Mouse (Mus musculus) spleen, postnatal 10 days (tissue): ENCODE results near the gene Cyb561.

Experiments used
- DNase-seq, 2 experiments: peaks; one replicate each; pipeline ENCODE4 v3.0.0; 2021 to 2022; ENCODE audit warnings: low spot score in 2 of 2

Cyb561 gene

GRCm38 (mm10) chr11:105952111-105952510, 1.0 kb downstream of the Cyb561 start:
- no peak for DNase-seq

GRCm38 (mm10) chr11:105951601-105952044, 1.5 kb downstream of the Cyb561 start:
- no peak for DNase-seq

GRCm38 (mm10) chr11:105950519-105950918, 2.6 kb downstream of the Cyb561 start:
- no peak for DNase-seq

GRCm38 (mm10) chr11:105948255-105948654, 4.9 kb downstream of the Cyb561 start:
- no peak for DNase-seq

GRCm38 (mm10) chr11:105946694-105947154, 6.4 kb downstream of the Cyb561 start:
- no peak for DNase-seq

DNA sequence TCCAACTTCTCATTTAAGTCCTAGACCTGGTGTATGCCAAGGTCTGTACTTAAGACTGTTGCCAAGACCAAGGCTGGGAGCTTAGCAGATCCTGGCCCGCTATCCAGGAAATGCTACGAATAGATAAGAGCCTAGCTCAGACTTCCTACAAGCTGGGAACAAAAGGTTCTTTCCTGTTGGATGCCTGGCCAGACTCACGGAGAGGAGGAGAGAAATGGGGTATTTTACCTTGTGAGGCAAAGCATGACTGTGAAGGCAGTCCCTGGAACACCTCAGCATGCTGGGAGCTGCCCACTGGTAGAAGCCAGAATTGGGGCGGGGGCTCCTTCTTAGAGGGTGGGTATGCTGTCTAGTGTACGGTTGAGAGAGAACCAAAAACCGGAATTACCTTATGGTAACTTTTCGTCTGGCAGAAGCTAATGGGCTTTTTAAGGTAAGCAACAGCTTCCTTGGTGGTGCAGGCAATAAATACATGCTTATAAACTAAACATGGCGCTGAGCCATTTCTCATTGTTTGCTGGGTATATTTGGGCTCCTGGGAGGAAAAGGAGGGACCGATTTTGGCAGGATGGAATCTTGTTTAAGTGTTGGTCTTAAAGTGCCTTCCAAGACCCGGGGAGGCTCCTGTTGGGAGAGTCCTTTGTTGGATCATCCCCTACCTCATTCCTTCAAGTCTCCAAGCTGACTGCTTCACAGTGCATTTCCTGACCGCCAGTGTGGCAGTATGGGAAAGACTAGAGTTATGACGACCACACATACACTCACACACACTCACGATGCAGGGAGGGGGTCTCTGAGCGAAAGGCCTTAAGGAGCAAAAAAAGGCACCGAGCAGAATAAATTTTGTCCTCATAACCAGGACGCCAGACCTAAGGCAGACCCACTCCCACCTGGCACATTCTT, 8.1 kb downstream of the Cyb561 start:
- no peak for DNase-seq

DNA sequence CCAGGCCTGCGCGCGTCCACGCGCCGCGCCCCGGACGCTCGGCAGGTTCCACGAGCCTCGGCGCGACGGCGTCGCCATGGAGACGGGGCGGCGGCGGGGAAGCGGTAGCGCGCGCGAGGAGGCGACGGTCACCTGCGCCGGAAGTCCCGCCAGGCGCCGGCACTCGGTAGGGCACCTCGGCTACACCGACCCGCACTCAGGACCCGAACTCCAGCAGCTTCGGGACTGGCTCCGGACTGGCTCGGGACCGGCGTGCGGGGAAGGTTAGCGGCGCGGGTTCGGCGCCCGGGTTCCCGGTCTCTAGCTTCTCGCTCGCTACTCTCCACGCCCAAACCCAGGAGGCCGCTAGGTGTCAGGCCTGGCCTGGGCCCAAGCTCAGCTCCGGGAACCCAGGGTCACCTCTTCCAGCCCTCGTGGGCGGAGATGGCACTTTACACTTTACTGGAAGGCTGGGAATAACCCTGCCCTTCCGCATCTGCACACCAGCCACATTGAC, 9.0 kb downstream of the Cyb561 start:
- peak; percentile 38 to 67 for DNase-seq

DNA sequence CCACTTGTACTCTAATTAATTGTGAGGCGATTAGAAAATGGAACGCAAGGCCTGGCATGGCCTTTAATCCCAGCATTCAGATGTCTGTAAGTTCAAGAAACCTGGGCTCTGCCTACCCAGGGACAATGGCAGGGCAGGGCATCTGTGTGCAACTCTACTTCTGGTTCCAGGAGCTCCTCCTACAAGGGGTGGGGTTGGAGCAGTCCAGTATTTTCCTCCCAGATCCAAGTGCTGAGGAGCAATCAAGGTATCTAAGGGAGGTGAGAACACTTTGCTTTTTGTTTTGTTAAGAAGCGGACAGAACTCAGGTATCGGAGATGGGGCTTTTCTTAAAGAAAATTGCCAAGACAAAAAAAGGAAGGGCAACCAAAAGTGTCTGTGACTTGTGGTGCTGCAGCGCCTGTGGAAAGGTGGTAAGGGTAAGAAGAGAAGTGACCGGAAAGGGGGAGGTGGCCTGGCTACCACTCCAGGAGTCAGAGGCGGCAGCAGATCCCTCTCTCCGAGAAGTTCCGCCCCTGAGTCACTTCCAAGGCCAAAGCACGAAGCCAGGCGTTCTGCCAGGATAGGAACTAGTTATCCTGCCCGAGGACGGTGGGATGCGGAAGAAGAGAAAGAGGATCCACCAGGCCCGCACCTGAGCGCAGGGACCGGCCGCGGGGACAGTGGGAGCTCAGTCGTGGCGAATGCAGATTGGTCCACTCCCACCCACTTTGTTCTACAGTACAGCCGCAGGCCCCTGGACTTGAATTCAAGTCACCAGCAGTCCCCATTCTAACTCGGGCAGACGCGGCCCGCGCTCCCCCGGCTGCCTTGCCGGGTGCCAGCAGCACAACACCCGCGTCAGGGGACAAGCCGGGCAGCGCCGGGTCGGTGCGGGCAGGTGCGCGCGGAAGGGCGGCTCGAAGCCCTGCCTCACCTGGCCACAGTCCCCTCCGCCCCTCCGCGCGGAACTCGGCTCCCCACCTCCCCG, 9.7 kb downstream of the Cyb561 start:
- no peak for DNase-seq

DNA sequence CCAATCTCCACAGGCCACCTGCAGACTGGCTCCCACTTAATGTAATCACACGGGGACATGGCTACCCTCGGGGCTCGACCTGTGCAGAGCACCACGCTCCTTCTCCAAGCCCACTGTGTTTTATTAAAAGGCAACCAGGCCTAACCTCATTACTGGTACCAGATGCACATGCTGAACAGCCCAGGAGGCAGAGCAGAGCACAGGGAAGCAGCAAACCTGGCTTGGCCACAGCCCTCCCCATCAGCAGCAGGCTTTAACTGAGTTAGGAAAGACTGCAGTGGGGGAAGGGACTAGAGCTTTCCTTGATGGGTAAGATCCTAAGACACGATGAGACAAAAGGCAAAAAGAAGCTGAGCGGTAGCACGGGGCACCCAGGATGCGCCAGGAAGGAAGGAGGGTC, 11.2 kb downstream of the Cyb561 start:
- no peak for DNase-seq

DNA sequence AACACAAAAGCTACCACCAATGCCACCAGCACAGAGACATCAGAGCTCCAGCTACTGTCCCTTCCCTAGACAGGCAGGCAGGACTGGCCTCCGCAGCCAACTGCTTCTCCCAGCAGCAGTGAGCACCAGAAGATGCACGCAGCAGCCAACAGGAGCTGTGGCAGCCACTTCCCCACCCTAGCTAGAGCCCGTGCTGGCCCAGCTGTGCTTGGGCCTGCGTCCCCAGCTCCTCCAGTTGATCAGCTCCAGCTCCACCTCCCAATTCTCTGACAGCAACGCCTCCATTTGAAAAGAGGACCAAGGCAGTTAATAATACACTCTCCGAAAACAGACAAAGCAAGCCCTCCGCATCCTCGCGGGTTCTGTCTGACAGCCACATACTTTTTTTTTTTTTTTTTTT, 14.4 kb downstream of the Cyb561 start:
- DNase-seq, result no peak

DNA sequence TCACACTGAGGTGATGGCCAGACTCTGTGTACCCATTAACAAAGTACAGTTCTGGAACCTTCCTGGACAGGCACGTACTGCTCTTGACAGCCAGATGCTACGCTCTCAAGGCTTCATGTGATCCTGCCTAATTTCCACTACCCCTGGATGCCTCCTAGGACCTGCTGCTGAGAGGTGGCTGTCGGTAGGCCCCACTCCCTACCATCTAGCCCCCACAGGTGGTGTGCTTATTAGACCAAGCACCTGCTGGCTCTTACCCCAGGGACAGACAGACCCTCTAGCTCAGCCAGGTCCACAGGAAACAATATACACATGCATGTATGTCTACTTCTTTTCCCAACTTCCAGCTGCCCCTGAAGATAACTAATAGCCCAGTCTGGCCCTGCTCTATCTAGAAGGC, 16.2 kb downstream of the Cyb561 start:
- DNase-seq, result no peak

- no peak for DNase-seq
Observed at GRCm38 (mm10) chr11:105936200-105936599, 16.9 kb downstream of the Cyb561 start.

DNA sequence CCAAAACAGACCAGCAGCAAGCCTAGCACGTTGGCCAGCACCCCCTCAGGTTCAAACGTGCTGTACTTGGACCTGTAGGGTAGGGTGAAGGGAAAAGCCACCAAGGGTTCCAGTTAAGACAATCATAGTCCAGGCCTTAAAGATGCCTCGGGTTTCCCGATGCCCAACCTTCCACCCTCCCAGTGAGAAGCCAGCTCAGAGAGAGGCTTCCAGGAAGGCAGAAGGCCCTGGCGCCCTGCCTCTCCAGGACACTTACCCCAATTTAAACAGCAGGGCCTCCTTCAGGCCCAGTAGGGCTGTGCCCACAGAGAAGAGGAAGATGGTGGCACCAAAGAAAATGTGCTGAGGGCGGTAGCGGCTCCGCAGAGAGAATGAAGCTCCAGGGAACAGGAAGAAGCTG, 17.6 kb downstream of the Cyb561 start:
- DNase-seq, result no peak

DNA sequence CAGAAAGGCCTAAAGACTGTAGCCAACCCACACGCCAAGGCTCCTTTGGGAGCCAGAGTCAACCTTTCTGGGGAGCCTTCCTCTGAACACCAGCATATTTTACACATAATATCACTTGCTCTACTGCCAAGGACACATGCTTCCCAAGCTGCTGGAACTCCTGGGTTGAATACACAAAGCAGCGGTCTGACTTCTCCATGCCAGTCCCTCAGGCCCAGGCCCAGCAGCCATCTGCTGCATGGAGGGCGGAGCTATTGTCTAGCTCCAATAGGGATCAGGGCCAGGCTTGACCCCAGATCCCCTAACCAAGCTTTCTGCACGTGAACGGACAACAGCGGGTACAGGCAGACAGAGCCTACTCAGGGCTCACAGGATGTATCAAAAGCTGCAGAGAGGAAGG, 18.3 kb downstream of the Cyb561 start:
- no peak for DNase-seq

DNA sequence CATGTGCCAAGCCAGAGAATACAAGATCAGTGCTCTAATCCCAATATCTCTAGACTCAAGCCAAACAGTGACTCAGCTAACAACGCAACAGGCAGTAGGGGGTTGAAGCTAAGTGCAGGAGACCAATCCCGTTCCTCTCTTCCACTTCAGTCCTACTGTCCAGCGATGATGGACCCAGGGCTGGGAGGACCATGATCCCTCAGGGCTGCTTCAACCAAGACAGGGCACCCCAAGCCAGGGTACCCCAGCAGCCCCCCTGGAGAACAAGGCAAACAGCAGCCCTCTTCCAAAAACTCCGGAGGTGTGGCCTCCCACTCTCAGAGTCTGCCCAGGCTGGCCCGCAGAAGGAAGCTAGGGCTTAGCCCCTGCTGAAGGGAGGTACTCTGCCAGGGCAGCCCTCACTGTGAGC, 18.8 kb downstream of the Cyb561 start:
- DNase-seq, result no peak

GRCm38 (mm10) chr11:105933746-105934145, 19.4 kb downstream of the Cyb561 start:
- DNase-seq, result no peak

DNA sequence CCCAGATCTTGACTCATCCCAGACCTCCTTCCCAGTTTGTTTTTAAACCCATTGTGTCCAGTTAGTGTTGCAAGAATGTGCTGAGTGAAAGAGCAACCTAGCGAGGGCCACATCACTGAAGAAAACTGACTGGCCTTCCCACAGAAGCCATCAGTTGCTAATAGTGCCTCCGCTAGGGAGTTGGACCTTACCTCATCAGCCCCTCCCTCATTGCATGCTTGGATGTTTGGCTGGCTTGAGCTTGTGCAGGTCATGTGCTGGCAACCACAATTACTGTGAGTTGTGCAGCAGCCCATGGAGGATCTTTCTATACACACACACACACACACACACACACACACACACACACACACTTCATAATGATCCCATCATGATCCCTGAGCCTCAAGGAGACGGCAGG, 21.8 kb downstream of the Cyb561 start:
- DNase-seq, result no peak

GRCm38 (mm10) chr11:105928171-105928570, 25.0 kb downstream of the Cyb561 start:
- no peak for DNase-seq

- DNase-seq, result peak; percentile 48 to 76
Observed at GRCm38 (mm10) chr11:105927065-105928030, 25.8 kb downstream of the Cyb561 start.

GRCm38 (mm10) chr11:105922769-105923663, 30.1 kb downstream of the Cyb561 start:
- no peak for DNase-seq
